Mouse (Mus musculus): Measurements from ENCODE around the gene Stoml2. TPM values are rescaled to one million over a fixed set of nuclear protein-coding genes. Genes with fewer than 3 reads are reported as not detected.

Gene Stoml2
- total and polyA plus RNA-seq, 3 experiments = 391 to 480 TPM; not detected in 1

DNA sequence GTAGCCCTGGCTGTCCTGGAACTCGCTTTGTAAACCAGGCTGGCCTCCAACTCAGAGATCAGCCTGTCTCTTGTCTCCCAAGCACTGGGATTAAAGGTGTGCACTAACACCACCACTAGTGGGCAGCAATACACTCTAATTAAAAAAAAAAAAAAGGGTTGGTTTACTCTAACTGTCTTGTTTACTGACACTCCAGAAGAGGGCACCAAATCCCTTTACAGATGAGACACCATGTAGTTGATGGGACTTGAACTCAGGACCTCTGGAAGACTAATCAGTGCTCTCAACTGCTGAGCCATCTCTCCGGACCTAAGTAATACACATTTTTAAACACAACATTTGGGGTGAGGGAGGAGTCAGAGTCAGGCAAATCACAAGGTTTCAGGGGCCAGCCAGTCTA is 25.7 kb downstream of the Stoml2 start:
- no peak overlapping the region for H3K9ac ChIP-seq (ENCODE audit: control insufficient read depth, low read depth, low read length, poor library complexity, severe bottlenecking)
- H3K9me3 ChIP-seq (replicated peaks; ENCODE audit: insufficient read depth, low read length) = no peaks in the 10 kb centered on the region
- peak; percentile 82 for DNase-seq (ENCODE audit: low read depth, low spot score)

DNA sequence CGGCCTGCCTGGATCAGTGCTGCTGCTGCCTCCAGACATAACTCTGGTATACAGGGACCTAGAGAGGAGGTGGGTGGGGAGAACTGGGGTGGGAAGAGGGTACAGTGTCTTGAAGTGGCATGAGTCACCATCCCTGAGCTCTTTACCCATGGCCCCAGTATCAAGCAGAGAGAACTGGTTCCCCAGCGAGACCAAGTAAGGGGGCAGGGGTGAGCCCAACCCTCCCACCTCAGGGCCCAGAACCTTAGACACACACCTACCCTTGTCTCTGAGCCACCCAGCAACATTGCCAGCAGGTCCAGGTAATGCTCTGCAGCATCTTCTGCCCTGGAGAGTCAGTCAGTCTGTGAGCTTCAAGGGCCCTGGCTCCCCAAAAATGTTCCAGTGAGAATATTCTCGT is 26.6 kb downstream of the Stoml2 start:
- Histone ChIP-seq H3K36me3 (ENCODE audit: control insufficient read depth in 1 of 2, insufficient read depth in 2 of 2, low read length in 2 of 2) (peaks cover 0 to 8% of the 10 kb centered on the region in 2 experiments; a peak in 2 of 4 replicates), H3K9me3 (replicated peaks; ENCODE audit: insufficient read depth, low read length) (no peaks in the 10 kb centered on the region), H3K4me3 (ENCODE audit: control insufficient read depth in 1 of 2, insufficient read depth in 1 of 2, low read depth in 2 of 2, low read length in 2 of 2) (no peak overlapping the region), H3K4me1 (ENCODE audit: control insufficient read depth in 1 of 2, insufficient read depth in 2 of 2, low read length in 2 of 2) (peaks cover 5 to 7% of the 10 kb centered on the region in 2 experiments; a peak in 3 of 4 replicates), H3K27ac (ENCODE audit: control insufficient read depth, low read depth, low read length) (no peak overlapping the region), H3K9ac (ENCODE audit: control insufficient read depth, low read depth, low read length, poor library complexity, severe bottlenecking) (no peak overlapping the region), H3K79me2 (ENCODE audit: control insufficient read depth, insufficient read depth, low read length, poor library complexity) (peaks cover under 1% of the 10 kb centered on the region), H3K27me3 (ENCODE audit: control insufficient read depth in 1 of 2, insufficient read depth in 2 of 2, low read length in 2 of 2) (no peaks in the 10 kb centered on the region)
- no peak for DNase-seq (ENCODE audit: low read depth, low spot score)
- TF ChIP-seq ZMIZ1 (IDR thresholded peaks at IDR 0.05; ENCODE audit: low read depth, low read length) (no peak), CHD2 (IDR thresholded peaks at IDR 0.05; ENCODE audit: low read length) (no peak), TAL1 (IDR thresholded peaks at IDR 0.05; ENCODE audit: low read length) (no peak)

More for the DNA sequence above, 25.7 kb downstream of the Stoml2 start:
- Histone ChIP-seq H3K36me3 (ENCODE audit: control insufficient read depth in 1 of 2, insufficient read depth in 2 of 2, low read length in 2 of 2) (peaks cover 0 to 7% of the 10 kb centered on the region in 2 experiments; a peak in 2 of 4 replicates), H3K79me2 (ENCODE audit: control insufficient read depth, insufficient read depth, low read length, poor library complexity) (peaks cover 1% of the 10 kb centered on the region; the same call in 1 of the 2 replicates), H3K4me3 (ENCODE audit: control insufficient read depth in 1 of 2, insufficient read depth in 1 of 2, low read depth in 2 of 2, low read length in 2 of 2) (no peak overlapping the region), H3K4me1 (ENCODE audit: control insufficient read depth in 1 of 2, insufficient read depth in 2 of 2, low read length in 2 of 2) (peaks cover 5 to 7% of the 10 kb centered on the region in 2 experiments; a peak in 3 of 4 replicates), H3K27me3 (ENCODE audit: control insufficient read depth in 1 of 2, insufficient read depth in 2 of 2, low read length in 2 of 2) (no peaks in the 10 kb centered on the region), H3K27ac (ENCODE audit: control insufficient read depth, low read depth, low read length) (no peak overlapping the region)
- TF ChIP-seq MYC (IDR thresholded peaks at IDR 0.05; ENCODE audit: low read depth, low read length) = 0 out of 2 replicates have a peak, but pooled peaks have one; percentile 49
- no peak for TF ChIP-seq BHLHE40 (IDR thresholded peaks at IDR 0.05; ENCODE audit: borderline replicate concordance, low read depth, low read length)
- TF ChIP-seq MAX (IDR thresholded peaks at IDR 0.05; ENCODE audit: low read length) = no peak
- peak; percentile 48 for TF ChIP-seq ZC3H11A (IDR thresholded peaks at IDR 0.05; ENCODE audit: low read depth, low read length)
- no peak for TF ChIP-seq JUND (IDR thresholded peaks at IDR 0.05; ENCODE audit: low read depth, low read length)
- TF ChIP-seq SIN3A (IDR thresholded peaks at IDR 0.05; ENCODE audit: low read length) = peak; percentile 79
- no peak for TF ChIP-seq NELFE (IDR thresholded peaks at IDR 0.05; ENCODE audit: low read depth, low read length)
- no peak for TF ChIP-seq CHD2 (IDR thresholded peaks at IDR 0.05; ENCODE audit: low read length)
- TF ChIP-seq CHD1 (IDR thresholded peaks at IDR 0.05; ENCODE audit: low read depth, low read length) = no peak
- TF ChIP-seq TAL1 (IDR thresholded peaks at IDR 0.05; ENCODE audit: low read length) = no peak
- no peak for TF ChIP-seq UBTF (IDR thresholded peaks at IDR 0.05; ENCODE audit: borderline replicate concordance, insufficient read depth, low read depth, low read length)
- TF ChIP-seq POLR2AphosphoS5 (IDR thresholded peaks at IDR 0.05; ENCODE audit: borderline replicate concordance, low read depth, low read length) = no peak
- TF ChIP-seq MAFK (IDR thresholded peaks at IDR 0.05; ENCODE audit: borderline replicate concordance, low read depth, low read length) = no peak
- TF ChIP-seq USF2 (IDR thresholded peaks at IDR 0.05; ENCODE audit: borderline replicate concordance in 1 of 2, insufficient read depth in 1 of 2, low read depth in 1 of 2, low read length in 2 of 2) = no peak
- no peak for TF ChIP-seq E2F4 (IDR thresholded peaks at IDR 0.05; ENCODE audit: borderline replicate concordance, low read depth, low read length)
- TF ChIP-seq TCF12 (IDR thresholded peaks at IDR 0.05; ENCODE audit: low read depth, low read length) = no peak
- TF ChIP-seq GATA1 (IDR thresholded peaks at IDR 0.05; ENCODE audit: low read depth, low read length) = no peak
- TF ChIP-seq POLR2AphosphoS2 (IDR thresholded peaks at IDR 0.05; ENCODE audit: low read length) = no peak
- 0 out of 2 replicates have a peak, but pooled peaks have one; percentile 35 for TF ChIP-seq TBP (IDR thresholded peaks at IDR 0.05; ENCODE audit: low read depth, low read length)
- TF ChIP-seq ZKSCAN1 (IDR thresholded peaks at IDR 0.05; ENCODE audit: low read depth, low read length) = peak; percentile 69; the same call in 1 of the 2 replicates
- no peak for TF ChIP-seq GABPA (IDR thresholded peaks at IDR 0.05; ENCODE audit: low read depth, low read length)
- TF ChIP-seq POLR2A (IDR thresholded peaks at IDR 0.05; ENCODE audit: control insufficient read depth in 1 of 2, insufficient read depth in 1 of 2, low read depth in 1 of 2, low read length in 2 of 2, poor library complexity in 1 of 2) = no peak
- no peak for TF ChIP-seq USF1 (IDR thresholded peaks at IDR 0.05; ENCODE audit: low read depth, low read length)
- TF ChIP-seq EP300 (IDR thresholded peaks at IDR 0.05; ENCODE audit: low read depth in 1 of 2, low read length in 2 of 2) = no peak
- TF ChIP-seq CTCF (IDR thresholded peaks at IDR 0.05 in 2 of 3, conservative IDR thresholded peaks at IDR 0.05 in 1 of 3; ENCODE audit: control insufficient read depth in 1 of 3, insufficient read depth in 1 of 3, low read depth in 2 of 3, low read length in 3 of 3, poor library complexity in 1 of 3, severe bottlenecking in 1 of 3) = peak; percentile 33 to 96 (median 73); a peak in 4 of 6 replicates
- no peak for TF ChIP-seq MEF2A (IDR thresholded peaks at IDR 0.05; ENCODE audit: extremely low read depth, insufficient replicate concordance, low read depth, low read length, poor library complexity, severe bottlenecking)
- TF ChIP-seq HCFC1 (IDR thresholded peaks at IDR 0.05; ENCODE audit: low read depth, low read length) = peak; percentile 71
- TF ChIP-seq RAD21 (IDR thresholded peaks at IDR 0.05; ENCODE audit: low read depth, low read length) = peak; percentile 65
- TF ChIP-seq ETS1 (IDR thresholded peaks at IDR 0.05; ENCODE audit: low read depth, low read length) = no peak
- TF ChIP-seq SMC3 (IDR thresholded peaks at IDR 0.05; ENCODE audit: low read depth, low read length) = peak; percentile 59
- TF ChIP-seq ZNF384 (IDR thresholded peaks at IDR 0.05; ENCODE audit: low read depth, low read length) = peak; percentile 99

All from MEL (cell line).